Mouse (Mus musculus): ENCODE data around the gene Mogat2. TPM values are rescaled to one million over a fixed set of nuclear protein-coding genes. Genes with fewer than 3 reads are reported as not detected.

Gene Mogat2
- total and polyA plus RNA-seq, 3 experiments, result 0.02 TPM; not detected in 2

DNA sequence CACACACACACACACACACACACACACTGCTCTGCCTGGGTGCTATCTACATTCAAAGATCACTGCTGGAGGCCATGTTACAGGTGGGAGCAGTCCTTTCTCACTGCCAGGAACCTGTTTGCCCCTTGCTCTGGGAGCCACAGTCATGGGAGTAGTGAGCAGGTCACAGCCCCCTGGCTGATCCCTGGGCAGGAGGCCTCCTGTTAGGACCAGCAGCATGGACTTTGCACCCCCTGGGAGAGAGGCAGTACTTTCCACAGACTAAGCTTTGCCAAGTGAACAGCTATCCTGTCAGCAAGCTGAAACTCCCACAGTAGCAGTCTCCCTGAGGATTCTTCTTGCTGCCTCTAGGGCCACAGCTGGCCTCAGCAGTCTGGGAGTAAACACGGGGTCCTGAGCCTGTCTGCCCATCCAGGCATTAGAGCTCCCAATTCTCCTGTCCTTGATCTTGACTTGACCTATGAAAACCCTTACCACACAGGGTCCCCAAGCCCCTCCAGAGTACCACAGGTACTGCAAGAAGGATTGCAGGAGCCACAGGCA lies 13.7 kb downstream of the Mogat2 start:
- Histone ChIP-seq H3K4me3 (ENCODE audit: low read depth, low read length) (no peak overlapping the region), H3K36me3 (replicated peaks) (no peaks in the 10 kb centered on the region), H3K27me3 (ENCODE audit: insufficient read depth, low read length) (peaks cover 14% of the 10 kb centered on the region), H3K9me3 (replicated peaks) (no peaks in the 10 kb centered on the region), H3K4me1 (ENCODE audit: insufficient read depth, low read depth, low read length) (no peaks in the 10 kb centered on the region)
- DNase-seq (ENCODE audit: low spot score), result no peak
- no peak for TF ChIP-seq TAL1 (conservative IDR thresholded peaks at IDR 0.05; ENCODE audit: low read depth, low read length)
- no peak for TF ChIP-seq GATA1 (IDR thresholded peaks at IDR 0.05; ENCODE audit: borderline replicate concordance, low read length)
- no peak for TF ChIP-seq POLR2AphosphoS5 (IDR thresholded peaks at IDR 0.05; ENCODE audit: insufficient replicate concordance, low read depth, low read length)
- TF ChIP-seq GATA2 (IDR thresholded peaks at IDR 0.05; ENCODE audit: borderline replicate concordance, low read depth, low read length), result no peak
- TF ChIP-seq CTCF (IDR thresholded peaks at IDR 0.05; ENCODE audit: low read depth, low read length), result no peak
- no peak for ATAC-seq (ENCODE audit: extremely low read depth, insufficient number of reproducible peaks, low FRiP score, poor library complexity, severe bottlenecking)

DNA sequence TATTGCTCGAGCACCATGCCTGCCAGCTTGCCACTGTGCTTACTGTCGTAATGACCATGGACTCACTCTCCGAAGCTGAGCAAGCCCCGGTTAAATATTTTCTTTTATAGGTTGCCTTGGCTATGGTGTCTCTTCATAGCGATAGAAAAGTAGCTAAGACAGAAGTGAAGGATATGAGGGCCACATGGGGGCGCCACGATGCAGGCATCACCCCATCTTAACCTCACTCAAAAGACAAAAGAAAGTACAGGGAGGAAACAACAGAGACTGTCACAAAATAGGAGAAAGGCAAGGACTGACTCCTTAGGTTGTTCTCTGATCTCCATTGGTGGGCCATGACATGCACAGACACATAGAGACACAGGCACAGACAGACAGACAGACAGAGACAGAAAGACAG lies 14.2 kb downstream of the Mogat2 start:
- Histone ChIP-seq H3K9me3 (replicated peaks) (no peaks in the 10 kb centered on the region), H3K4me1 (ENCODE audit: insufficient read depth, low read depth, low read length) (no peaks in the 10 kb centered on the region), H3K36me3 (replicated peaks) (no peaks in the 10 kb centered on the region), H3K4me3 (ENCODE audit: low read depth, low read length) (no peak overlapping the region), H3K27me3 (ENCODE audit: insufficient read depth, low read length) (peaks cover 16% of the 10 kb centered on the region)
- ATAC-seq (ENCODE audit: extremely low read depth, insufficient number of reproducible peaks, low FRiP score, poor library complexity, severe bottlenecking) (no peak), DNase-seq (ENCODE audit: low spot score) (no peak)
- no peak for TF ChIP-seq TAL1 (conservative IDR thresholded peaks at IDR 0.05; ENCODE audit: low read depth, low read length)
- no peak for TF ChIP-seq GATA2 (IDR thresholded peaks at IDR 0.05; ENCODE audit: borderline replicate concordance, low read depth, low read length)
- TF ChIP-seq CTCF (IDR thresholded peaks at IDR 0.05; ENCODE audit: low read depth, low read length), result no peak
- TF ChIP-seq POLR2AphosphoS5 (IDR thresholded peaks at IDR 0.05; ENCODE audit: insufficient replicate concordance, low read depth, low read length), result no peak
- TF ChIP-seq GATA1 (IDR thresholded peaks at IDR 0.05; ENCODE audit: borderline replicate concordance, low read length), result no peak

DNA sequence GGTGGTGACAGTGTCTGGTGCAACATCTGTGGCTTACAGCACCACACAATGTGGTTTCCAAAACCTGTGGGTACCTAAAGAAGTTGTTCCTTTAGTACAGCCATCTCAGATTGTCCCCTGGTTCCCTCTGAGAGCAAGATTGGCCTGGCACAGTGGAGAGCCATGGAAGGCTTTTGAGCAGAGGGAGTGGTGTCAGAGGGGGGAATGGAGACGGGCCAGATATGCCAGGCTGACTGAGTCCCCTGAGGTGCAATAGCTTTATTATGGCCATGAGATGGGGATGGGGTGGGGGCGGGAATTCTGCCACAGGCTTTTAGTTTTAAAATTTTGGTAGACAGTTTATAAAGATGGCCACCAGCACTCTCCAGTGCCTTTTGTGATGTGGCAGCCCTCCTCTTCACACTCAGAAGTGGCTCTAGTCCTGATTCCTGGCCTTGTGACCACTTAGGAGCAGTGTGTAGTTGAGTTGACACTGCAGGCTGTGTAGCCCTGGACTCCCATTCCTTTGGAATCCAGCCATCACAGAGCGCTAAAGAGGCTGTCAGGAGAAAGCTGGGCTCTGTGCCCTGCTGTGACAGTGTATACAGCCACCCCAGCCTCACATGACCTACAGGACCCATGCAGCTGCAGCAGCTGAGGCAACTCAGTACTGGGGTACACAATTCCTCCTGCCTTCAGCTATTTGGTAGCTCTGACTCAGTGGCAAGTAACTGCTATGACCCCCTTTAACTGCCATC lies 20.9 kb downstream of the Mogat2 start:
- no peak overlapping the region for H3K4me3 ChIP-seq (ENCODE audit: low read depth, low read length)
- DNase-seq (ENCODE audit: low spot score) (no peak), ATAC-seq (ENCODE audit: extremely low read depth, insufficient number of reproducible peaks, low FRiP score, poor library complexity, severe bottlenecking) (no peak)
- H3K4me1 ChIP-seq (ENCODE audit: insufficient read depth, low read depth, low read length), result no peaks in the 10 kb centered on the region
- TF ChIP-seq TAL1 (conservative IDR thresholded peaks at IDR 0.05; ENCODE audit: low read depth, low read length), result no peak
- no peak for TF ChIP-seq GATA2 (IDR thresholded peaks at IDR 0.05; ENCODE audit: borderline replicate concordance, low read depth, low read length)
- TF ChIP-seq POLR2AphosphoS5 (IDR thresholded peaks at IDR 0.05; ENCODE audit: insufficient replicate concordance, low read depth, low read length), result no peak
- TF ChIP-seq GATA1 (IDR thresholded peaks at IDR 0.05; ENCODE audit: borderline replicate concordance, low read length), result no peak
- TF ChIP-seq CTCF (IDR thresholded peaks at IDR 0.05; ENCODE audit: low read depth, low read length), result no peak
- no peaks in the 10 kb centered on the region for H3K36me3 ChIP-seq (replicated peaks)
- peaks cover 18% of the 10 kb centered on the region for H3K27me3 ChIP-seq (ENCODE audit: insufficient read depth, low read length)
- H3K9me3 ChIP-seq (replicated peaks), result no peaks in the 10 kb centered on the region

DNA sequence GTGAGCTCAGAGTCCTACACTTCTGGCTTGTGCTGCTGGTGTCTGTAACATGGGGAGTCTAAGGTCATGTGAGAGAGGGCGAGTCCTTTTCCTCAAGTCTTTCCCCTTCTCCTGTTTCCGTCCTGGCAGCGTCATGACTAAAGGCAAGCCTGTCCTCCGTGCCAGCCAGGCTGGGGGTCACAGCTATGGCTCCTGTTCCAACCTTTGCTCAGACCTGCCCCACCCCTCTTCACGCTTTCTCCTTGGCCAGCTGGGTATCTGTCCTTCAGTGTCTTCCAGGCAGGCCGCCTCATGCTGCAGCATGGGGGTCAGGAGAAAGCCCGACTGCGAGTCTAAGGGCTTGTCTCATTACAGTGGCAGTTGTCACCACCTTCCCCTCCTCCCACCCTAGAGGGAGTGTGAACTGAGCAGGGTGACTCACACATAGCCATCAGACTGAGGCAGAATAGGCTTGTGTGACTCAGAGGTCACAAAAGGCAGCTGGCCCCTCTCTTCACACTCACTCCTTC lies 23.0 kb downstream of the Mogat2 start:
- Histone ChIP-seq H3K4me1 (ENCODE audit: insufficient read depth, low read depth, low read length) (no peaks in the 10 kb centered on the region), H3K27me3 (ENCODE audit: insufficient read depth, low read length) (peaks cover 16% of the 10 kb centered on the region), H3K4me3 (ENCODE audit: low read depth, low read length) (no peak overlapping the region), H3K9me3 (replicated peaks) (no peaks in the 10 kb centered on the region), H3K36me3 (replicated peaks) (no peaks in the 10 kb centered on the region)
- TF ChIP-seq TAL1 (conservative IDR thresholded peaks at IDR 0.05; ENCODE audit: low read depth, low read length) (no peak), GATA1 (IDR thresholded peaks at IDR 0.05; ENCODE audit: borderline replicate concordance, low read length) (no peak), POLR2AphosphoS5 (IDR thresholded peaks at IDR 0.05; ENCODE audit: insufficient replicate concordance, low read depth, low read length) (no peak), CTCF (IDR thresholded peaks at IDR 0.05; ENCODE audit: low read depth, low read length) (no peak), GATA2 (IDR thresholded peaks at IDR 0.05; ENCODE audit: borderline replicate concordance, low read depth, low read length) (no peak)
- DNase-seq (ENCODE audit: low spot score), result no peak
- no peak for ATAC-seq (ENCODE audit: extremely low read depth, insufficient number of reproducible peaks, low FRiP score, poor library complexity, severe bottlenecking)

DNA sequence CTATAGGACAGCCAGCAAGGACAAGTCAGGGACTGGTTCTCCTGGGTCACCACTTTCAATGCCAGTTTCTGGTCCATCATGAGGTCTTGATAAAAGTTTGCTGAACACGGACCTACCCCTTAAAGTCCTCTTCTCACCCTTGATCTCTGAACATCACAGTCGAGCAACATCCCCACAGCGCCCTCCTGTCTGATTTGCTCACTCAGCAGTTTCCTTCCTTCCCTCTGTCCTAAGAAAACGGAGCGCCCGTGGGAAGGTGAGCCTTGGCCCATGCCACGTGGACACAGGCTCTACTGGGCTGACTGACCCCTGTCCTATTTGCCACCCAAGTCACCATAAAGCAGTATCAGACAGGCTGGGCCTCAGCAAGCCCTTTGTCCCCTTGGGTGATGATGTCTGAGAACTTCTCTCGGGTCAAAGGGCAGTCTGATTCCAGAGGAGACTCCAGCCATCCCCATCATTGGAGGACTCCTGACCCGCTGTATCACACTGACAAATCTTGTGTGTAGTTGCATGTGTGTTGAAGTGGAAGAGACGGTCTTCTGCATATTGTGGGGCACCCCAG lies 23.7 kb downstream of the Mogat2 start:
- DNase-seq (ENCODE audit: low spot score) (no peak), ATAC-seq (ENCODE audit: extremely low read depth, insufficient number of reproducible peaks, low FRiP score, poor library complexity, severe bottlenecking) (no peak)
- no peak for TF ChIP-seq GATA2 (IDR thresholded peaks at IDR 0.05; ENCODE audit: borderline replicate concordance, low read depth, low read length)
- Histone ChIP-seq H3K36me3 (replicated peaks) (no peaks in the 10 kb centered on the region), H3K9me3 (replicated peaks) (no peaks in the 10 kb centered on the region), H3K27me3 (ENCODE audit: insufficient read depth, low read length) (peaks cover 13% of the 10 kb centered on the region), H3K4me1 (ENCODE audit: insufficient read depth, low read depth, low read length) (no peaks in the 10 kb centered on the region), H3K4me3 (ENCODE audit: low read depth, low read length) (no peak overlapping the region)

DNA sequence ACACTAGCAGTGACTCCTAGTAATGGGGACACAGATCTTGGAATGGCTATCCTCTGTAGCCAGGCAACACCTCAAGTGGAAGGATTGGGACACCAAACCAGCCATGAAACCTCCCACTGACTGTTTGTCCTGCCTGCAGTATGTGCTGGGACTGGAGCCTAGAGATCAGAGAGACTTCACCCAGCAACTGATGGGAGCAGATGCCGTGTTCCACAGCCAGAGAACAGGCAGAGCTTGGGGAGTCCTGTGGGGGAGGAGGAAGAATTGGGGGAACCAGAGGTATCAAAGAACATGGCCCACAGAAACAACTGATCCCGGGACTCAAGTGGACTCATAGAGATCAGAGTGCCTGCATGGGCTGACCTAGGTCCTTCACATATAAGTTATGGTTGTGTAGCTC lies 24.7 kb downstream of the Mogat2 start:
- TF ChIP-seq CTCF (IDR thresholded peaks at IDR 0.05; ENCODE audit: low read depth, low read length), result no peak
- TF ChIP-seq GATA2 (IDR thresholded peaks at IDR 0.05; ENCODE audit: borderline replicate concordance, low read depth, low read length), result no peak
- TF ChIP-seq GATA1 (IDR thresholded peaks at IDR 0.05; ENCODE audit: borderline replicate concordance, low read length), result no peak
- H3K36me3 ChIP-seq (replicated peaks), result no peaks in the 10 kb centered on the region
- peaks cover 8% of the 10 kb centered on the region; the same call in 1 of the 2 replicates for H3K27me3 ChIP-seq (ENCODE audit: insufficient read depth, low read length)
- ATAC-seq (ENCODE audit: extremely low read depth, insufficient number of reproducible peaks, low FRiP score, poor library complexity, severe bottlenecking) (no peak), DNase-seq (ENCODE audit: low spot score) (no peak)
- no peaks in the 10 kb centered on the region for H3K4me1 ChIP-seq (ENCODE audit: insufficient read depth, low read depth, low read length)
- no peaks in the 10 kb centered on the region for H3K9me3 ChIP-seq (replicated peaks)
- no peak overlapping the region for H3K4me3 ChIP-seq (ENCODE audit: low read depth, low read length)

Measured in G1E (cell line).